24 mouse cellular contexts compared by ENCODE assay signal in the genomic region with DNA sequence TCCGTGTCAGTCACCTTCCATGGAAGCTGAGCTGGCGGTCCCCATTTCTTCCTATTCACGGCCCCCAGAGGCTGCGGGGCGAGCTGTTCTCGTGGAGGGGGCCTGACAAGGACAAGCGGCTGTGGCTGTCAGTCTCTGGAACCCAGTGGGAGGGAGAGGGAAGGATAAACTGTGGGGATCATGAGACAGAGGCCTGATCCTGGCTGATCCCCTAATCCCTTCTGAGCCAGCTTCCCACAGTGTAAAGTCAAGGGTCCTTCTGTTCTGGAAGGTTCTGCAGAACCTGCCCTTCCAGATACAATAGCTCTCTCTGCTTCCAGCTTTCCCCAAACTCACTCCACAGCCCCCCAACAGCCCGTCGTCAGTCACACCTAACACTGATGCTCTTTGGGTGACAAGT. TPM values are rescaled to one million over a fixed set of nuclear protein-coding genes. Genes with fewer than 3 reads are reported as not detected.
A peak's percentile ranks its signal among the peaks of the same experiment; 100 is the strongest.
DNase-seq lines count a peak whose midpoint lies in the region; ATAC-seq and TF ChIP-seq lines count a peak whose summit lies in the region.
"Had no signal": no experiment of that assay in that cellular context is flagged by ENCODE, and none has a peak within 500 bp of the region (broad histone marks: within the 10 kb centered on the region; RNA-seq: fewer than 3 reads in every experiment).

No protein-coding gene starts in this region.

- no peak overlapping the region for H3K4me3 ChIP-seq in hindbrain, embryonic 10.5 days
- no peak overlapping the region for H3K4me3 ChIP-seq in hindbrain, postnatal 0 days (ENCODE audit: low read length)
- no peak overlapping the region for H3K4me3 ChIP-seq in midbrain, embryonic 10.5 days
- no peak overlapping the region for H3K4me3 ChIP-seq in midbrain, postnatal 0 days (ENCODE audit: low read depth, low read length)
- H3K4me3 ChIP-seq: embryonic facial prominence, embryonic 10.5 days; embryonic facial prominence, embryonic 12.5 days; forebrain, embryonic 13.5 days; forebrain, embryonic 15.5 days had no signal

- no peak overlapping the region for H3K9ac ChIP-seq in hindbrain, postnatal 0 days (replicated peaks; ENCODE audit: low read length)
- H3K9ac ChIP-seq in midbrain, postnatal 0 days (replicated peaks; ENCODE audit: low read length, poor library complexity, severe bottlenecking), result no peak overlapping the region
- H3K9ac ChIP-seq: embryonic facial prominence, embryonic 12.5 days; forebrain, embryonic 13.5 days; forebrain, embryonic 15.5 days had no signal

- H3K4me2 ChIP-seq in hindbrain, postnatal 0 days (ENCODE audit: low read depth, low read length), result no peak overlapping the region
- H3K4me2 ChIP-seq in midbrain, postnatal 0 days (ENCODE audit: low read depth, low read length, poor library complexity, severe bottlenecking), result no peak overlapping the region
- H3K4me2 ChIP-seq: embryonic facial prominence, embryonic 12.5 days; forebrain, embryonic 13.5 days; forebrain, embryonic 15.5 days had no signal

- peaks cover 32% of the 10 kb centered on the region for H3K4me1 ChIP-seq in hindbrain, embryonic 10.5 days (replicated peaks)
- H3K4me1 ChIP-seq in hindbrain, postnatal 0 days (ENCODE audit: insufficient read depth, low read length), result no peaks in the 10 kb centered on the region
- peaks cover 14% of the 10 kb centered on the region for H3K4me1 ChIP-seq in midbrain, embryonic 10.5 days
- no peaks in the 10 kb centered on the region for H3K4me1 ChIP-seq in midbrain, postnatal 0 days (ENCODE audit: insufficient read depth, low read length)
- H3K4me1 ChIP-seq: forebrain, embryonic 15.5 days had no signal

- no peak for ATAC-seq in hindbrain, postnatal 0 days
- no peak for ATAC-seq in midbrain, postnatal 0 days (ENCODE audit: low FRiP score)
- ATAC-seq: activated CD4-positive, CD25-positive, alpha-beta regulatory T cell, adult 4 months; CD4-positive, CD25-positive, alpha-beta regulatory T cell, adult 4 months; forebrain, embryonic 13.5 days; forebrain, embryonic 15.5 days; Patski had no signal

- DNase-seq in hindbrain, embryonic 10.5 days (ENCODE audit: low spot score), result no peak
- no peak for DNase-seq in hindbrain, postnatal 0 days (ENCODE audit: low spot score)
- no peak for DNase-seq in midbrain, embryonic 10.5 days (ENCODE audit: low spot score)
- no peak for DNase-seq in midbrain, postnatal 0 days (ENCODE audit: low spot score)
- DNase-seq in retina, postnatal 1 day, result peak; percentile 80
- no peak for DNase-seq in right cerebral cortex, postnatal 25 days
- DNase-seq: adrenal gland, adult 8-10 months; adrenal gland, postnatal 14 days; adrenal gland, postnatal 36 days; B cell, adult 2 months; cerebellum, adult 11-12 months; cerebellum, adult 2 months; cerebellum, adult 9-10 months; cerebellum, postnatal 10 days; cerebellum, postnatal 25 days had no signal

- peaks cover 19% of the 10 kb centered on the region for H3K27me3 ChIP-seq in hindbrain, embryonic 10.5 days (ENCODE audit: insufficient read depth, poor library complexity, severe bottlenecking)
- no peaks in the 10 kb centered on the region for H3K27me3 ChIP-seq in hindbrain, postnatal 0 days (ENCODE audit: insufficient read depth, low read length)
- peaks cover 27% of the 10 kb centered on the region for H3K27me3 ChIP-seq in midbrain, embryonic 10.5 days (ENCODE audit: low read depth, poor library complexity, severe bottlenecking)
- H3K27me3 ChIP-seq in midbrain, postnatal 0 days (ENCODE audit: insufficient read depth, low read length), result no peaks in the 10 kb centered on the region
- H3K27me3 ChIP-seq: forebrain, embryonic 13.5 days; forebrain, embryonic 15.5 days; Patski had no signal

- no peaks in the 10 kb centered on the region for H3K36me3 ChIP-seq in hindbrain, embryonic 10.5 days
- no peaks in the 10 kb centered on the region for H3K36me3 ChIP-seq in hindbrain, postnatal 0 days (ENCODE audit: insufficient read depth, low read length)
- no peaks in the 10 kb centered on the region for H3K36me3 ChIP-seq in midbrain, embryonic 10.5 days
- no peaks in the 10 kb centered on the region for H3K36me3 ChIP-seq in midbrain, postnatal 0 days (ENCODE audit: insufficient read depth, low read length)
- H3K36me3 ChIP-seq: embryonic facial prominence, embryonic 10.5 days; embryonic facial prominence, embryonic 12.5 days; forebrain, embryonic 15.5 days; G1E had no signal

- WGBS in hindbrain, embryonic 10.5 days, result 67% methylated on average over 9 of the region's 9 CpGs
- 63% methylated on average over 9 of the region's 9 CpGs for WGBS in hindbrain, postnatal 0 days
- 47% methylated on average over 9 of the region's 9 CpGs for WGBS in midbrain, embryonic 10.5 days
- WGBS in midbrain, postnatal 0 days, result 30% methylated on average over 9 of the region's 9 CpGs

- H3K27ac ChIP-seq in hindbrain, embryonic 10.5 days, result peak overlapping the region; percentile 35; the same call in 1 of the 2 replicates
- no peak overlapping the region for H3K27ac ChIP-seq in hindbrain, postnatal 0 days
- H3K27ac ChIP-seq in midbrain, embryonic 10.5 days (replicated peaks), result 0 out of 2 replicates have a peak overlapping the region, but pooled peaks have one; percentile 46
- H3K27ac ChIP-seq in midbrain, postnatal 0 days (ENCODE audit: low read depth, low read length), result no peak overlapping the region
- H3K27ac ChIP-seq: embryonic facial prominence, embryonic 10.5 days; embryonic facial prominence, embryonic 12.5 days; forebrain, embryonic 13.5 days; forebrain, embryonic 15.5 days had no signal

- no peaks in the 10 kb centered on the region for H3K9me3 ChIP-seq in hindbrain, embryonic 10.5 days
- no peaks in the 10 kb centered on the region for H3K9me3 ChIP-seq in hindbrain, postnatal 0 days (ENCODE audit: low read length)
- H3K9me3 ChIP-seq in midbrain, embryonic 10.5 days (replicated peaks), result no peaks in the 10 kb centered on the region
- no peaks in the 10 kb centered on the region for H3K9me3 ChIP-seq in midbrain, postnatal 0 days (ENCODE audit: low read length)
- H3K9me3 ChIP-seq: embryonic facial prominence, embryonic 10.5 days; embryonic facial prominence, embryonic 12.5 days; forebrain, embryonic 13.5 days; forebrain, embryonic 15.5 days; G1E had no signal

- TF ChIP-seq CTCF in hindbrain, postnatal 0 days (IDR thresholded peaks at IDR 0.05; ENCODE audit: low read depth), result no peak
- TF ChIP-seq CTCF in midbrain, postnatal 0 days (IDR thresholded peaks at IDR 0.05), result no peak

RNA-seq across cellular contexts. Expression of a gene that starts 40.8 kb away (rescaled TPM):
- 28.1 and 32.8 TPM in 2 replicates for polyA plus RNA-seq in hindbrain, embryonic 10.5 days (2016; fragmentation: Nextera tagmentation; extraction: Ambion mirVana)
- 12.1 and 20.1 TPM in 2 replicates for total RNA-seq in hindbrain, postnatal 0 days (2014; rRNA removed)
- polyA plus RNA-seq in hindbrain, postnatal 0 days (2015; fragmentation: Nextera tagmentation; extraction: Ambion mirVana), result 9.9 and 10.0 TPM in 2 replicates
- polyA plus RNA-seq in midbrain, embryonic 10.5 days (2016; fragmentation: Nextera tagmentation; extraction: Ambion mirVana), result 9.6 and 14.2 TPM in 2 replicates
- 12.0 and 21.6 TPM in 2 replicates for total RNA-seq in midbrain, postnatal 0 days (2014; rRNA removed)
- polyA plus RNA-seq in midbrain, postnatal 0 days (2015; fragmentation: Nextera tagmentation; extraction: Ambion mirVana), result 6.0 and 7.1 TPM in 2 replicates
- total RNA-seq: CH12.LX, G1E had no signal
- polyA plus RNA-seq: G1E had no signal

RNA-seq across cellular contexts. Expression of a gene that starts 50.5 kb away (rescaled TPM):
- 4.2 and 5.0 TPM in 2 replicates for polyA plus RNA-seq in hindbrain, embryonic 10.5 days (2016; fragmentation: Nextera tagmentation; extraction: Ambion mirVana)
- 4.5 and 4.9 TPM in 2 replicates for total RNA-seq in hindbrain, postnatal 0 days (2014; rRNA removed)
- polyA plus RNA-seq in hindbrain, postnatal 0 days (2015; fragmentation: Nextera tagmentation; extraction: Ambion mirVana), result 2.8 and 3.1 TPM in 2 replicates
- 4.0 and 4.4 TPM in 2 replicates for polyA plus RNA-seq in midbrain, embryonic 10.5 days (2016; fragmentation: Nextera tagmentation; extraction: Ambion mirVana)
- total RNA-seq in midbrain, postnatal 0 days (2014; rRNA removed), result 1.8 and 1.9 TPM in 2 replicates
- 2.5 and 2.6 TPM in 2 replicates for polyA plus RNA-seq in midbrain, postnatal 0 days (2015; fragmentation: Nextera tagmentation; extraction: Ambion mirVana)
- total RNA-seq: CH12.LX had no signal
- polyA plus RNA-seq: activated CD4-positive, CD25-positive, alpha-beta regulatory T cell, adult 4 months; CD4-positive, CD25-positive, alpha-beta regulatory T cell, adult 4 months; G1E; Patski had no signal

Comparison
In these comparisons a context has a peak if more than half of its experiments do, and no peak if none do; other contexts are left out.
1. H3K27ac ChIP-seq: peak in hindbrain, embryonic 10.5 days (single experiment) and midbrain, embryonic 10.5 days (single experiment); none in hindbrain, postnatal 0 days (single experiment) and midbrain, postnatal 0 days (single experiment).